Mouse (Mus musculus) brain, adult 2 months (tissue): ENCODE data around the gene Trnp1.

Experiments used
- DNase-seq: peaks from one replicate; pipeline ENCODE4 v3.0.0; 2011; ENCODE audit warnings: low read depth, low spot score

The Trnp1 gene

DNA sequence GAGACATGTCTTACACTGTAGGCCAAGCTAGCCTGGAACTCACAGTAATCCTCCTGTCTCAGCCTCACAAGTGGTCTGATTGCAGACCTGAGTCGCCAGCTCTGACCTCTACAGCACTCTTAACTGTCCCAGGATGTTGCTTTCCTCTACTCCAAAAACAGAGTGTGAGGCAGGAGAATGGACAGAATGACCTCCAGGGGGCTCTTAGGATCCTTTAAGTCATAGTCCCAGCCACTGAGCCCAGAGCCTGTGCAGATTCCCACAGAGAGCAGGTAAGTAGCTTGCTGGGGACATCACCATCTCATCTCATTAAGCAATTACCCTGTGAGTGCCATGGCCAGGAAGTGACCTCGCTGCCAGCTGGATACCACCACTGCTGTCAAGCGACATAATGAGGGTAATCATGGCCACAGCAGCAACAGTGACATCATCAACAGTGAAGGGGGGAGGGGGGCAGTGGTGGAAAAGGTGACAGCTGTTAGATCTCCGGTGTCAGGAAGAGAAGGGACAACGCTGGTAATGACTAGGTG, 37.5 kb downstream of the Trnp1 start:
- DNase-seq = no peak

DNA sequence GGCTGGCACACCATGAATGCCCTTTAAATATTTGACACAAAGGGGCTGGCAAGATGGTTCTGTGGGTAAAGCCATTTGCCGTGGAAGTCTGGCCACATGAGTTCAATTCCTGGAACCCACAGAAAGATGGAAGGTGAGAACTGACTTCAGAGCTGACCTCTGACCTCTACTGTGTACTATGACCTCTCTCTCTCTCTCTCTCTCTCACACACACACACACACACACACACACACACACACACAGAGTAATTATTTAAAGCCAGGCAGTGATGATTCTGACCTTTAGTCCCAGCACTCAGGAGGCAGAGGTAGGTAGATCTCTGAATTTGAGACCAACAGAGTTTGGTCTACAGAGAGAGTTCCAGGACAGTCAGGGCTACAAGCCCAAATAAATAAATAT, 38.3 kb downstream of the Trnp1 start:
- no peak for DNase-seq

DNA sequence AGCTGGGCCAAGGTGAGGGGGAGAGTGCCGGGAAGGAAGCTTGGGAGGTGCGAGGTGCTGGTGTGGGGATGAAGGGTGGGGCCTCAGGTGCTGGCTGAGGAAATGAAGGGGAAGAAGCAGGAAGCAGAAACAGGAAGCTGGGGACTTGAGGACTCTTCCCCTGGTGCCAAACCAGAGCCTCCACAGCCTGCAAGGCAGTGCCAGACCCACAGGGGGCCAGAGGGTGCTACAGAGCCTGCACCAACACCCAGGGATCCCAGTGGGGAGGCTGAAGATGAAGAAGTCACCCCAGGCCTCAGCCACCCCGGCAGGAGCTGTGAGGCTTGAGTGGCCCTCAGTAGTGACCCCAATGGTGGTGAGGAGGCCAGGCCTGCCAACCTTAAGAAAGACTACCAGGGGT, 40.3 kb downstream of the Trnp1 start:
- DNase-seq = no peak

DNA sequence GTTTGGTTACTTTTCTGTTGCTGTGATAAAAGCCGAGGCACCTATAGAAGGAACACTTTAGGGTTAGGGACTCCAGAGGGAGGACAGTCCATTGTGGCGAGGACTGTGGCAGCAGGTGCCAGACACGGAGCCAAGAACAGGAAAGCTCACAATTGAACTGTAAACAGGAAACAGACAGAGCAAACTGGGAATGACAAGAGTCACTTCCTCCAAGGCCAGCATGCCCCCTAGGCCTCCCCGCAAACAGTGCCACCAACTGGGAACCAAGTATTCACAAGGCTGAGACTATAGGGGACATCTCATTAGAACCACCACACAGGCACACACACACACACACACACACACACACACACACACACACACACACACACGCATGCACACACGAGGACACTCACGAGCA, 45.9 kb downstream of the Trnp1 start:
- no peak for DNase-seq

- DNase-seq = peak; percentile 72
Observed at GRCm38 (mm10) chr4:133451536-133451935, 46.8 kb downstream of the Trnp1 start.

DNA sequence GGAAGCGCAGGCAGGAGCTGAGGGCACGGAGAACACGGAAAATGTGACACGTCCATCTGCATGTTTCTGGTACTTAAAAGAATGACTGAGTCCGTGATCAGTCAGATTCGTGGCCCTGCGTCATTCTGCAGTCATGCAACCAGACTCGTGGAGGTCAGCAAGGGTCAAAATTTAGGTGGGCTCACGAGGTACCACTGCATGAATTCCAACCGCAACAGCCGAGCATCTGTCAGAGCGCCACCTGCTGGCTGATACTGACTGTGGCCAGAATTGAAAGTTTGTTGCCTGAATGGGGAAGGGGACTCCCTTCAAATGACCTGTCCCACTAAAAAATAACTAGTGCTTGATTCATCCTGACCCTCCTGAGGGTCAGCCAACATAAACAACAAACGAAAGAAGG, 48.6 kb downstream of the Trnp1 start:
- DNase-seq = peak; percentile 35

DNA sequence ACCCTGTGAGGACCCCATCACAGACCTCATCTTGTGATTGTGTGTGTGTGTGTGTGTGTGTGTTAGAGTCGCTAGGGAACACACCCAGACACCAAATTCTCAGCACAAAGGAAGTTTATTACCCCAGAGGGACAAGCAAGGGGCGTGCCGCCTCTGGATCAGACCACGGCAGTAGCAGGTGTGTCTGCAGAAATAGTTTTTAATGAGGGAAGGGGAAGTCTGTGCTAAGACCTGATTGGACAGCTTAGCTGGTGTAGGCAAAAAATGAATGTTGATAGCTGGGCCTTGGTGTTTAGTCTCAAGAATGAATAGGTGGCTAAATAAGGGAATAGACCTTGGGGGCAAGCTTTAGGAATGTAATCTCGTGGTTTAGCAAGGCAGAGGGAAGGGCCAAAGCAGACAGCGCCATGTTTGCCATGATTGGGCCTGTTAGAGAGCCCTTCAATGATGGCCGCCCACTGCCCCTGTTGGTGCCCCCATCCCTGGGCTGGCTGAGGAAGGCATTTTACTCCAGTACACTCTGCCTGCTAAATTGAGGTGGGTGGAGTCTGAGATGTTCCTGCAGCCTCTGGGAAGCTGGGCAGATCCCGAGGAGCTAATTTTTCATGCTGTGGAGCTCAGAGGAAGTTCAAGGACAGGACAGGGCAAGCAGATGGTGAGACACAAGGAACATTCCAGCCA, 49.5 kb downstream of the Trnp1 start:
- no peak for DNase-seq

DNA sequence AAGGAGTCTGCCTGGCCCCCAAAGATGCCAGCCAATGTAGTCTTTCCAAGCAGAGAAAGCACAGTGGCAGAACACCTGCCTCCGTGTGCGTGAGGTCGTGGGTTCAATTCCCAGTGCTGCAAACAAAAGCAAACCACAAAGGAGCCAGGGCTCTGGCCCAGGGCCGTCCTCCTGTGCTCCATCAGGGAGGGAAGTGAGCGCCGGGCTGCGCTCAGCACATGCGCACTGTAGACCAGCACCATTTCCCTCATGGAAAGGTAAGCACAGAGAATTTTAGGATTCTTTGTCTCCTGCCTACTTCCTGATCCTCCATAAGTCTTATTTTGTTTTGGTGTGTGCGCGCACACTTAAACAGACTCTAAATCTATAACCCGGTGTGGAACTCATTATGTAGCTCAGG, 50.4 kb downstream of the Trnp1 start:
- no peak for DNase-seq

GRCm38 (mm10) chr4:133447366-133447765, 51.0 kb downstream of the Trnp1 start:
- peak; percentile 67 for DNase-seq

DNA sequence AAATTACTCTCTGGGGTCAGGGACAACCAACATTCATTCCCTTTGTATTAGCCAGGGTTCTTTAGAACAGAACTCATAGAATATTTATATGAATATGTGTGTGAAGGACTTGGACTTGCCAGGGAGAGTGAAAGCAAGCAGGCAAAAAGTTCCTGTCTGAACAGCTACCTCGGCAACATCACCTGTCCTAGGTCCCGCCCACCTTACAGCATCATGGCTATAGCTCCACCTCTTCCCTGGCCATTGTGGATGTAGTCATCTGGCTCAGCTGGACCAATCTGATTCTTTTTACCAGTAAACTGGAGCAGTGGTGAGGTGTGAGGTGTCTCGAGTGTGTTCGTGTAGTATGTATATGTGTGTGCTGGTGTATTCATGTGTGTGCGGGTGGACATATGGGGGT, 52.6 kb downstream of the Trnp1 start:
- no peak for DNase-seq

DNA sequence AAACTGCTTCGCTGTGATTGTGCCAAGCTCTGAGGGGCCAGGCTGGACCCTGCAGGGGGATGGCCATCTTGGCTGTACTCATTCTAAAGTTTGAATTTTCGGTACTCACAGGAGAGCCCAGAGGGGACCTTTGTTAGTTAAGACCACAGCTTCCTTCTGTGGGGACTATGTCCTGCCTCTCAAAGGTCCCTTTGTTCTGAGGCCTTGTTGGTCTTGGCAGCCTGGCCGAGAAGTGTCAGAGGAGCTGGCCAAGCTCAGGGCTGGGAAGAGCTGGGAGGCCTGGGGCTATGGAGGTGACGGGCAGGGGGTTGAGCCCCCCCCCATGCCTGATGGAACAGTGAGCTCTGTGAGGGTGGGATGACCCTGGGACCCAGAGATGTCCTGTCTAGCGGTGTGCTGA, 55.3 kb downstream of the Trnp1 start:
- DNase-seq = peak; percentile 57

DNA sequence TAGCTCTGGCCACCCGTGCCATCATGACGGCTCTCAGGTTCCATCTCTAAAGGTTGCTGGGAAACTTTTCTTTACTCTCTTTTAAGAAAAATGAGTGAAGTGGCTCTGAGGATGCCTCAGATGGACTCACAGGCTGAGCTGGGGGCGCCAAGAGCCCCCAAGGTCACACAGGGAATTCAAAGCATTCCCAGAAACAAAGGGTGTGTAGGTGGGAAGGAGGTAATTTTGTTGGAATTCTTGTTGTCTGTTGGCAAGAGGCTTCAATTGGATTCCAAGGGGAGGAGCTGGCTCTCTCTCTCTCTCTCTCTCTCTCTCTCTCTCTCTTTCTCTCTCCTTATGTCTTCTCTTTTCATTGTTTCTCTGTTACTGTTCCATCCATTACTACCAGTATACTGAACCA, 56.2 kb downstream of the Trnp1 start:
- DNase-seq = no peak
